Mouse (Mus musculus): Measurements from ENCODE around the gene Myh7. TPM values are rescaled to one million over a fixed set of nuclear protein-coding genes. Genes with fewer than 3 reads are reported as not detected.
"Not testable (repeated sequence)": the region's sequence is repeated elsewhere in the genome, so short reads cannot be mapped to it uniquely, and the experiment has no call there.

The Myh7 gene
- total and polyA plus RNA-seq, 2 experiments from 2014 or later: 1,537 to 4,273 TPM

- Histone ChIP-seq H3K36me3 (replicated peaks; ENCODE audit: control insufficient read depth, insufficient read depth, low read length) (peaks cover 64% of the 10 kb centered on the region), H3K9ac (replicated peaks; ENCODE audit: low read depth, low read length) (peak overlapping the region; percentile 98), H3K27ac (ENCODE audit: low read depth) (peak overlapping the region; percentile 96), H3K4me3 (ENCODE audit: low read depth, low read length) (peak overlapping the region; percentile 70), H3K9me3 (replicated peaks; ENCODE audit: control insufficient read depth, low read length) (no peaks in the 10 kb centered on the region), H3K4me1 (ENCODE audit: control insufficient read depth, insufficient read depth) (no peaks in the 10 kb centered on the region), H3K27me3 (ENCODE audit: control insufficient read depth, insufficient read depth, low read length) (no peaks in the 10 kb centered on the region), H3K4me2 (ENCODE audit: low read depth, low read length) (peak overlapping the region; percentile 58)
- no peak for TF ChIP-seq CTCF (IDR thresholded peaks at IDR 0.05; ENCODE audit: low read depth)
- TF ChIP-seq EP300 (IDR thresholded peaks at IDR 0.05; ENCODE audit: low read depth): no peak; the same call in 1 of the 2 replicates
- no peak for ATAC-seq (ENCODE audit: insufficient read depth, low read depth)
- 37% methylated on average over 11 of the region's 11 CpGs for WGBS
- DNase-seq (ENCODE audit: low spot score): no peak
Measured at GRCm38 (mm10) chr14:54963727-54964126, 30.7 kb downstream of the Myh7 start.

DNA sequence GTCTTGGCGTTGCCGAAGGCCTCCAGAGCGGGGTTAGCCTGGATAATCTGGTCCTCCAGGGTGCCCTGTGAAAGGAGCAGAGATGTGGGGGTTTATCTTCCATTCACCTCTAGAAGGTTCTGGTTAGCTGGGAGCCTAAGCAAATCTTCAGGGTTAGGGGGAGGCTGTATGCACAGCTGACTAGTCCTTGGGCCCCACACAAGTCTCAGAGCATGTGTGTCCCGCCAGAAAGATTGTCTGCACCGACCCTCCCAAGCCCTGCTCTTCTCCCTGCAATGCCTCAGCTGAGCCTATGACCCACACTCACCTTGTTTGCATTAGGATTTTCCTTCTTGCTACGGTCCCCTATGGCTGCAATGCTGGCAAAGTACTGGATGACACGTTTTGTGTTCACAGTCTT is 31.7 kb downstream of the Myh7 start:
- no peaks in the 10 kb centered on the region for H3K9me3 ChIP-seq (replicated peaks; ENCODE audit: control insufficient read depth, low read length)
- H3K36me3 ChIP-seq (replicated peaks; ENCODE audit: control insufficient read depth, insufficient read depth, low read length): peaks cover 74% of the 10 kb centered on the region
- no peaks in the 10 kb centered on the region for H3K27me3 ChIP-seq (ENCODE audit: control insufficient read depth, insufficient read depth, low read length)
- TF ChIP-seq CTCF (IDR thresholded peaks at IDR 0.05; ENCODE audit: low read depth): no peak
- 0 out of 2 replicates have a peak, but pooled peaks have one; percentile 19 for TF ChIP-seq EP300 (IDR thresholded peaks at IDR 0.05; ENCODE audit: low read depth)
- WGBS: 35% methylated on average over 7 of the region's 7 CpGs
- H3K27ac ChIP-seq (ENCODE audit: low read depth): peak overlapping the region; percentile 96
- H3K4me1 ChIP-seq (ENCODE audit: control insufficient read depth, insufficient read depth): no peaks in the 10 kb centered on the region
- ATAC-seq (ENCODE audit: insufficient read depth, low read depth) (no peak), DNase-seq (ENCODE audit: low spot score) (no peak)
- H3K4me3 ChIP-seq (ENCODE audit: low read depth, low read length): peak overlapping the region; percentile 70
- H3K4me2 ChIP-seq (ENCODE audit: low read depth, low read length): peak overlapping the region; percentile 58
- peak overlapping the region; percentile 98 for H3K9ac ChIP-seq (replicated peaks; ENCODE audit: low read depth, low read length)

DNA sequence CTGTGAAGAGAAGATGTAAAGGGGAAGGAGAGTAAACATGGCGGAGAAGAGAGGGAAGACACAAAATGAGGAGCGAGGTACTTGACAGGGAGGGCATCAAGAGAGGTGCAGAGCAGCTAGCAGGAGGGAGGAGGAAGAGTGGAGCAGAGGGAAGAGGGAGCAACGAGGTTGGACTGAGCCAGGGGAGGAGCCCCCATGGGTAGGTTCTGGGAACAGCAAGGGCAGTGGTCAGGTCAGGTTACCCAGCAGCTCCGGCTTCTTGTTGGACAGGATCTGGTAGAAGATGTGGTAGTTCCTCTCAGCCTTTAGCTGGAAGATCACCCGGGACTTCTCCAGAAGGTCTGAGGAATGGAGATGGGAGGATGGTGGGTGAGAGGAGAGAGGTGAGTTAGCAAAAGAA is 32.9 kb downstream of the Myh7 start:
- Histone ChIP-seq H3K27me3 (ENCODE audit: control insufficient read depth, insufficient read depth, low read length) (no peaks in the 10 kb centered on the region), H3K9me3 (replicated peaks; ENCODE audit: control insufficient read depth, low read length) (no peaks in the 10 kb centered on the region), H3K9ac (replicated peaks; ENCODE audit: low read depth, low read length) (peak overlapping the region; percentile 98), H3K27ac (ENCODE audit: low read depth) (peak overlapping the region; percentile 96), H3K36me3 (replicated peaks; ENCODE audit: control insufficient read depth, insufficient read depth, low read length) (peaks cover 85% of the 10 kb centered on the region), H3K4me1 (ENCODE audit: control insufficient read depth, insufficient read depth) (no peaks in the 10 kb centered on the region), H3K4me2 (ENCODE audit: low read depth, low read length) (peak overlapping the region; percentile 58), H3K4me3 (ENCODE audit: low read depth, low read length) (peak overlapping the region; percentile 70)
- 44% methylated on average over 5 of the region's 5 CpGs for WGBS
- ATAC-seq (ENCODE audit: insufficient read depth, low read depth) (no peak), DNase-seq (ENCODE audit: low spot score) (no peak)
- TF ChIP-seq EP300 (IDR thresholded peaks at IDR 0.05; ENCODE audit: low read depth): peak; percentile 17; the same call in 1 of the 2 replicates
- no peak for TF ChIP-seq CTCF (IDR thresholded peaks at IDR 0.05; ENCODE audit: low read depth)

DNA sequence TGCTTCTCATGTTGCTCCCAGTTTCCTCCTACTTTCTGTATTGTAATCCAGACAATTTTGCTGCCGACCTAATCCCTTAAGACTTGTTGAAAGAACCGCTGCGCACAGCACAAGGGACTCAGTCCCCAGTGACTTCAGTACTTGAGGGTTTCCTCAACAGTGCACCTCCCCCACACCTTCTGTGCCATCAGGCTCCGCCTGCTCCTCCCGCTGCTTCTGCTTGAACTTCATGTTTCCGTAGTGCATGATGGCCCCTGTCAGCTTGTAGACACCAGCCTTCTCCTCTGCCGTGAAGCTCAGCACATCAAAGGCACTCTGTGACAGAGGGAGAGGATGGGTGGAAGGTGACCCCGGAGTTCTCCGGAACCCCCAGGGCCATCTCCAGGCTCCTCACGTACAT is 33.7 kb downstream of the Myh7 start:
- Histone ChIP-seq H3K4me1 (ENCODE audit: control insufficient read depth, insufficient read depth) (no peaks in the 10 kb centered on the region), H3K9ac (replicated peaks; ENCODE audit: low read depth, low read length) (peak overlapping the region; percentile 98), H3K27ac (ENCODE audit: low read depth) (peak overlapping the region; percentile 96), H3K27me3 (ENCODE audit: control insufficient read depth, insufficient read depth, low read length) (no peaks in the 10 kb centered on the region), H3K9me3 (replicated peaks; ENCODE audit: control insufficient read depth, low read length) (no peaks in the 10 kb centered on the region), H3K4me3 (ENCODE audit: low read depth, low read length) (peak overlapping the region; percentile 70), H3K4me2 (ENCODE audit: low read depth, low read length) (peak overlapping the region; percentile 58), H3K36me3 (replicated peaks; ENCODE audit: control insufficient read depth, insufficient read depth, low read length) (peaks cover 90% of the 10 kb centered on the region)
- TF ChIP-seq EP300 (IDR thresholded peaks at IDR 0.05; ENCODE audit: low read depth) (peak; percentile 34; the same call in 1 of the 2 replicates), CTCF (IDR thresholded peaks at IDR 0.05; ENCODE audit: low read depth) (no peak)
- ATAC-seq (ENCODE audit: insufficient read depth, low read depth): no peak
- 37% methylated on average over 10 of the region's 10 CpGs for WGBS
- no peak for DNase-seq (ENCODE audit: low spot score)

DNA sequence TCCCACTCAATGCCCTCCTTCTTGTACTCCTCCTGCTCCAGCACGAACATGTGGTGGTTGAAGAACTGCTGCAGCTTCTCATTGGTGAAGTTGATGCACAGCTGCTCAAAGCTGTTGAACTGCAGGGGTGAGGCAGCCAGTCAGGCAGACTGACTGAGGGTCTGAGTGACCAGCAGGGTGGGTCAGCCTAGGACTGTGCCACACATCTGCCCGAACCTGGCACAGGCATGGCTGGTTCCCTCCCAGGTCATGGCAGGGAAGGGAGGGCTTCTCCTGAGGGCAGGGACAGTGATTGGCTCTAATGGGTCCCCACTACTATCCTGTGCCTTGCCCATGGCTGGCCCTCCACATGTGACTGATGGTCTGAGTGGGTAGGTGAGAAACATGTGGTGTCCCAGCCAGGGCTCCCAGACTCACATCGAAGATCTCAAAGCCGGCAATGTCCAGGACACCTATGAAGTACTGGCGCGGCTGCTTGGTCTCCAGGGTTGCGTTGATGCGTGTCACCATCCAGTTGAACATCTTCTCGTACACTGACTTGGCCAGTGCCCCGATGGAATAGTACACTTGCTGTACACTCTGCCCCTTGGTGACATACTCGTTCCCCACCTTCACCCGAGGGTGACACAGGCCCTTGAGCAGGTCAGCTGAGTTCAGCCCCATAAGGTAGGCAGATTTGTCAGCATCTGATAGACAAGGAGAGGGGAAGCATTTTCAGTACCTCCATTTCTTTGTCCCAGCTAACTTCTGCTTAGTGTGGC is 34.4 kb downstream of the Myh7 start:
- Histone ChIP-seq H3K36me3 (replicated peaks; ENCODE audit: control insufficient read depth, insufficient read depth, low read length) (peaks cover 93% of the 10 kb centered on the region), H3K27ac (ENCODE audit: low read depth) (peak overlapping the region; percentile 96), H3K9ac (replicated peaks; ENCODE audit: low read depth, low read length) (peak overlapping the region; percentile 98), H3K4me3 (ENCODE audit: low read depth, low read length) (peak overlapping the region; percentile 70), H3K4me2 (ENCODE audit: low read depth, low read length) (peak overlapping the region; percentile 58)
- not testable (repeated sequence) for H3K4me1 ChIP-seq (ENCODE audit: control insufficient read depth, insufficient read depth); DNase-seq (ENCODE audit: low spot score); H3K27me3 ChIP-seq (ENCODE audit: control insufficient read depth, insufficient read depth, low read length); H3K9me3 ChIP-seq (replicated peaks; ENCODE audit: control insufficient read depth, low read length)
- peak; percentile 6; the same call in 1 of the 2 replicates for TF ChIP-seq EP300 (IDR thresholded peaks at IDR 0.05; ENCODE audit: low read depth)
- ATAC-seq (ENCODE audit: insufficient read depth, low read depth): peak; percentile 14
- WGBS: 50% methylated on average over 12 of the region's 12 CpGs

All from heart, postnatal 0 days (tissue).